Mouse (Mus musculus): Measurements from ENCODE around the gene Hoxb1. TPM values are rescaled to one million over a fixed set of nuclear protein-coding genes. Genes with fewer than 3 reads are reported as not detected.

Gene Hoxb1
- total RNA-seq, 2 experiments from 2014 or later, result not detected

- no peak for DNase-seq (ENCODE audit: extremely low spot score in 1 of 2, low spot score in 1 of 2)
Observed at GRCm38 (mm10) chr11:96396772-96397626, 31.4 kb downstream of the Hoxb1 start.

GRCm38 (mm10) chr11:96397806-96398335 lies 32.3 kb downstream of the Hoxb1 start:
- DNase-seq (ENCODE audit: extremely low spot score in 1 of 2, low spot score in 1 of 2), result no peak

GRCm38 (mm10) chr11:96399923-96400322 lies 34.4 kb downstream of the Hoxb1 start:
- DNase-seq (ENCODE audit: extremely low spot score in 1 of 2, low spot score in 1 of 2), result no peak

GRCm38 (mm10) chr11:96404016-96404604 lies 38.6 kb downstream of the Hoxb1 start:
- no peak for DNase-seq (ENCODE audit: extremely low spot score in 1 of 2, low spot score in 1 of 2)

- DNase-seq (ENCODE audit: extremely low spot score in 1 of 2, low spot score in 1 of 2), result no peak
Observed at GRCm38 (mm10) chr11:96404831-96405230, 39.3 kb downstream of the Hoxb1 start.

- DNase-seq (ENCODE audit: extremely low spot score in 1 of 2, low spot score in 1 of 2), result no peak
Observed at GRCm38 (mm10) chr11:96405541-96405940, 40.0 kb downstream of the Hoxb1 start.

- peak in 1 of 2 experiments; percentile 40 for DNase-seq (ENCODE audit: extremely low spot score in 1 of 2, low spot score in 1 of 2)
Observed at GRCm38 (mm10) chr11:96407191-96408072, 41.9 kb downstream of the Hoxb1 start.

- no peak for DNase-seq (ENCODE audit: extremely low spot score in 1 of 2, low spot score in 1 of 2)
Observed at GRCm38 (mm10) chr11:96408234-96409010, 42.9 kb downstream of the Hoxb1 start.

GRCm38 (mm10) chr11:96411019-96411418 lies 45.5 kb downstream of the Hoxb1 start:
- no peak for DNase-seq (ENCODE audit: extremely low spot score in 1 of 2, low spot score in 1 of 2)

- no peak for DNase-seq (ENCODE audit: extremely low spot score in 1 of 2, low spot score in 1 of 2)
Observed at GRCm38 (mm10) chr11:96411934-96412333, 46.4 kb downstream of the Hoxb1 start.

- DNase-seq (ENCODE audit: extremely low spot score in 1 of 2, low spot score in 1 of 2), result no peak
Observed at GRCm38 (mm10) chr11:96412941-96413491, 47.5 kb downstream of the Hoxb1 start.

- DNase-seq (ENCODE audit: extremely low spot score in 1 of 2, low spot score in 1 of 2), result no peak
Observed at GRCm38 (mm10) chr11:96413527-96413926, 48.0 kb downstream of the Hoxb1 start.

- no peak for DNase-seq (ENCODE audit: extremely low spot score in 1 of 2, low spot score in 1 of 2)
Observed at GRCm38 (mm10) chr11:96414002-96414401, 48.5 kb downstream of the Hoxb1 start.

Small RNA genes within 50 kb of the gene (microRNA-seq; reads per million reads assigned to microRNA genes)
- 8.4 to 12.3 reads per million in 2 experiments for gene Mir10a

Other genes with a start within 250 kb of the Hoxb1 start
- under 1 TPM; 0.12 to 0.40 TPM for gene Ttll6, start 232.0 kb upstream of the Hoxb1 start, total RNA-seq (2021)
- not detected for gene Hoxb13, start 171.4 kb upstream of the Hoxb1 start, total RNA-seq (2021)
- gene Hoxb9, start 94.3 kb upstream of the Hoxb1 start, total RNA-seq (2021), result not detected
- gene Hoxb8, start 83.8 kb upstream of the Hoxb1 start, total RNA-seq (2021), result not detected
- gene Hoxb7, start 79.1 kb upstream of the Hoxb1 start, total RNA-seq (2021), result not detected
- gene Hoxb6, start 73.3 kb upstream of the Hoxb1 start, total RNA-seq (2021), result not detected
- not detected for gene Hoxb5, start 62.4 kb upstream of the Hoxb1 start, total RNA-seq (2021)
- not detected for gene Hoxb4, start 47.5 kb upstream of the Hoxb1 start, total RNA-seq (2021)
- not detected for gene Hoxb3, start 42.4 kb upstream of the Hoxb1 start, total RNA-seq (2021)
- not detected for gene Hoxb2, start 15.2 kb upstream of the Hoxb1 start, total RNA-seq (2021)
- 1 to 10 TPM; 1.2 to 1.3 TPM for gene Skap1, start 98.8 kb downstream of the Hoxb1 start, total RNA-seq (2021)

All from layer of hippocampus, postnatal 25 days (tissue).